Mouse (Mus musculus) MEL (cell line): ENCODE measurements around the gene Ncf2.

Source experiments
- CHD1 ChIP-seq: IDR thresholded peaks from 2 replicates; pipeline ENCODE4 v1.6.1; 2012; ENCODE audit warnings: low read depth, mild to moderate bottlenecking, inconsistent platforms, low read length, improper control_type of control experiment
- CHD2 ChIP-seq: IDR thresholded peaks from 2 replicates; pipeline ENCODE4 v1.6.1; 2011; ENCODE audit warnings: low read length, improper control_type of control experiment
- CTCF ChIP-seq, 3 experiments: IDR thresholded peaks in 2 of 3; conservative IDR thresholded peaks in 1 of 3; 2 replicates each; pipeline ENCODE4 v1.5.1; 2011 to 2012; ENCODE audit warnings: low read length in 3 of 3, low read depth in 2 of 3, mild to moderate bottlenecking in 2 of 3, improper control_type of control experiment in 1 of 3, inconsistent platforms in 1 of 3, mixed read lengths in 1 of 3, moderate library complexity in 1 of 3; ENCODE audit not compliant: control insufficient read depth in 1 of 3, insufficient read depth in 1 of 3, poor library complexity in 1 of 3, severe bottlenecking in 1 of 3
- E2F4 ChIP-seq: IDR thresholded peaks from 2 replicates; pipeline ENCODE4 v1.6.1; 2011; ENCODE audit warnings: low read depth, low read length, improper control_type of control experiment, borderline replicate concordance
- ELF1 ChIP-seq: IDR thresholded peaks from 2 replicates; pipeline ENCODE4 v1.6.1; 2014; ENCODE audit warnings: low read depth, mild to moderate bottlenecking, inconsistent platforms, low read length, improper control_type of control experiment, moderate library complexity
- HCFC1 ChIP-seq: IDR thresholded peaks from 2 replicates; pipeline ENCODE4 v1.6.1; 2012; ENCODE audit warnings: low read depth, mild to moderate bottlenecking, inconsistent platforms, low read length, improper control_type of control experiment, moderate library complexity
- KAT2A ChIP-seq: conservative IDR thresholded peaks from 2 replicates; pipeline ENCODE4 v1.6.1; 2012; ENCODE audit warnings: low read depth, low read length, improper control_type of control experiment, inconsistent platforms
- USF1 ChIP-seq: IDR thresholded peaks from 2 replicates; pipeline ENCODE4 v1.6.1; 2014; ENCODE audit warnings: low read depth, mild to moderate bottlenecking, inconsistent platforms, low read length, improper control_type of control experiment, moderate library complexity

- TF ChIP-seq CTCF (IDR thresholded peaks at IDR 0.05 in 2 of 3, conservative IDR thresholded peaks at IDR 0.05 in 1 of 3; ENCODE audit: control insufficient read depth in 1 of 3, insufficient read depth in 1 of 3, low read depth in 2 of 3, low read length in 3 of 3, poor library complexity in 1 of 3, severe bottlenecking in 1 of 3), result no peak
- no peak for TF ChIP-seq KAT2A
- no peak for TF ChIP-seq E2F4
- peak; percentile 59 for TF ChIP-seq HCFC1
- TF ChIP-seq CHD2, result no peak
- no peak for TF ChIP-seq USF1
- peak; percentile 40 for TF ChIP-seq ELF1
- no peak for TF ChIP-seq CHD1
Observed at GRCm38 (mm10) chr1:152807619-152808391, 7.8 kb downstream of the Ncf2 start.
